Mouse (Mus musculus): ENCODE results near the gene Vps25. TPM values are rescaled to one million over a fixed set of nuclear protein-coding genes. Genes with fewer than 3 reads are reported as not detected.

Gene Vps25
- polyA plus RNA-seq, 1 experiment = 58.8 TPM

- TF ChIP-seq CTCF (IDR thresholded peaks at IDR 0.05; ENCODE audit: extremely low read depth, insufficient read depth, low read length) (no peak), POLR2A (IDR thresholded peaks at IDR 0.05; ENCODE audit: extremely low read depth, insufficient read depth, low read length) (no peak)
- no peak overlapping the region for H3K27ac ChIP-seq (ENCODE audit: insufficient read depth, low read length)
- H3K4me1 ChIP-seq (ENCODE audit: control insufficient read depth, insufficient read depth, low read length) = no peaks in the 10 kb centered on the region
- no peak overlapping the region for H3K4me3 ChIP-seq (ENCODE audit: insufficient read depth, low read length)
Observed at GRCm38 (mm10) chr11:101265906-101266305, 12.4 kb downstream of the Vps25 start.

DNA sequence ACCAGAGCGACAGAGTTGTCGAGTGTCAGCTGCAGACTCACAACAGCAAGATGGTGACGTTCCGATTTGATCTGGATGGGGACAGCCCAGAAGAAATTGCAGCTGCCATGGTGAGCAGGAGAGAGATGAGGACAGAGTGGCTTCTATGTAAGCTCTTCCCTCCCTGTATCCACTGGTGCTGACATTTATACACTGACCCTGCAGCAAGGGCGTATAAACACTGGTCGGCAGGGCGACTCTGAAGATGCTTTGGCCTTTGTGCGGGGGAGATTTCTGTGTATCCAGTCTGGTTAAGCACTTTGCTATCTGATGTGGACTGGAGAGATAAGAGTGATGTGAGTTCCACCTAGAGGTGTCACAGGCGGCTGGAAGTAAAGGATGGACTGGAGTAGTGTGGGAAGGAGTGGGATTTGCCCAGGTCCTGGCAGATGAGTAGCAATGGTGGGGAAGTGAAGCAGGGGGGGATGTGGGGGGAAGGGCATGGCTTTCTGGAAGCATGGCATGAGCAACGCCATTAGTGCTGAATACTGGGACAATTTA, 16.1 kb downstream of the Vps25 start:
- TF ChIP-seq CTCF (IDR thresholded peaks at IDR 0.05; ENCODE audit: extremely low read depth, insufficient read depth, low read length) (no peak), POLR2A (IDR thresholded peaks at IDR 0.05; ENCODE audit: extremely low read depth, insufficient read depth, low read length) (no peak)
- no peak overlapping the region for H3K4me3 ChIP-seq (ENCODE audit: insufficient read depth, low read length)
- no peaks in the 10 kb centered on the region for H3K4me1 ChIP-seq (ENCODE audit: control insufficient read depth, insufficient read depth, low read length)
- H3K27ac ChIP-seq (ENCODE audit: insufficient read depth, low read length) = no peak overlapping the region

DNA sequence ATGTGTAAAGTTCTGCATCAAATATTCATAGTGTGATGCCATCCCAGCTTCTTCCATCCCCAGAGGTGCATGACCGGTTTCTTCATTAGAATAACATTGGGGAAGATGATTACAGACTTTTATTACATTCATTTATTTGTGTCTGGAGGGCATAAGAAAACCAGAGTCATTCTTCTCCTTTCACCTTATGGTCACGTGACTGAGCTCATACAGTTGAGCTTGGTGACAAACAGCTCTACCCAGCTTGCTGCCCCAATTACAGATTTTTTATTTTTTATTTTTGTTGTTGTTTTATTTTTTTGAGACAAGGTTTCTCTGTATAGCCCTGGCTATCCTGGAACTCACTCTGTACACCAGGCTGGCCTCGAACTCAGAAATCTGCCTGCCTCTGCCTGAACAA, 18.9 kb downstream of the Vps25 start:
- no peak overlapping the region for H3K27ac ChIP-seq (ENCODE audit: insufficient read depth, low read length)
- no peak overlapping the region for H3K4me3 ChIP-seq (ENCODE audit: insufficient read depth, low read length)

GRCm38 (mm10) chr11:101275309-101275708, 21.8 kb downstream of the Vps25 start:
- Histone ChIP-seq H3K4me3 (ENCODE audit: insufficient read depth, low read length) (no peak overlapping the region), H3K4me1 (ENCODE audit: control insufficient read depth, insufficient read depth, low read length) (peaks cover 5% of the 10 kb centered on the region), H3K27ac (ENCODE audit: insufficient read depth, low read length) (no peak overlapping the region)
- no peak for TF ChIP-seq POLR2A (IDR thresholded peaks at IDR 0.05; ENCODE audit: extremely low read depth, insufficient read depth, low read length)
- TF ChIP-seq CTCF (IDR thresholded peaks at IDR 0.05; ENCODE audit: extremely low read depth, insufficient read depth, low read length) = no peak

More for the DNA sequence above, 18.9 kb downstream of the Vps25 start:
- peaks cover 3% of the 10 kb centered on the region for H3K4me1 ChIP-seq (ENCODE audit: control insufficient read depth, insufficient read depth, low read length)
- TF ChIP-seq CTCF (IDR thresholded peaks at IDR 0.05; ENCODE audit: extremely low read depth, insufficient read depth, low read length) = no peak
- TF ChIP-seq POLR2A (IDR thresholded peaks at IDR 0.05; ENCODE audit: extremely low read depth, insufficient read depth, low read length) = no peak

- no peak overlapping the region for H3K4me3 ChIP-seq (ENCODE audit: insufficient read depth, low read length)
- H3K27ac ChIP-seq (ENCODE audit: insufficient read depth, low read length) = no peak overlapping the region
- TF ChIP-seq POLR2A (IDR thresholded peaks at IDR 0.05; ENCODE audit: extremely low read depth, insufficient read depth, low read length) (peak; percentile 24; the same call in 1 of the 2 replicates), CTCF (IDR thresholded peaks at IDR 0.05; ENCODE audit: extremely low read depth, insufficient read depth, low read length) (no peak)
- H3K4me1 ChIP-seq (ENCODE audit: control insufficient read depth, insufficient read depth, low read length) = peaks cover 5% of the 10 kb centered on the region
Observed at GRCm38 (mm10) chr11:101276319-101277070, 23.0 kb downstream of the Vps25 start.

- TF ChIP-seq CTCF (IDR thresholded peaks at IDR 0.05; ENCODE audit: extremely low read depth, insufficient read depth, low read length) (no peak), POLR2A (IDR thresholded peaks at IDR 0.05; ENCODE audit: extremely low read depth, insufficient read depth, low read length) (no peak)
- Histone ChIP-seq H3K27ac (ENCODE audit: insufficient read depth, low read length) (no peak overlapping the region), H3K4me1 (ENCODE audit: control insufficient read depth, insufficient read depth, low read length) (peaks cover 5% of the 10 kb centered on the region), H3K4me3 (ENCODE audit: insufficient read depth, low read length) (peak overlapping the region; percentile 61)
Observed at GRCm38 (mm10) chr11:101277381-101278222, 24.1 kb downstream of the Vps25 start.

GRCm38 (mm10) chr11:101278223-101279192, 25.0 kb downstream of the Vps25 start, which contains the start of the genes Cntd1 and Coa3:
Gene Cntd1, plus strand, starts transcription at chr11:101279012.
Gene Coa3, minus strand, starts transcription at chr11:101279114.
- Histone ChIP-seq H3K4me1 (ENCODE audit: control insufficient read depth, insufficient read depth, low read length) (peaks cover 5% of the 10 kb centered on the region), H3K27ac (ENCODE audit: insufficient read depth, low read length) (peak within 1 kb of the TSS; percentile 25; the same call in 1 of the 2 replicates), H3K4me3 (ENCODE audit: insufficient read depth, low read length) (peak within 1 kb of the TSS; percentile 61)
- TF ChIP-seq POLR2A (IDR thresholded peaks at IDR 0.05; ENCODE audit: extremely low read depth, insufficient read depth, low read length) (peak; percentile 77), CTCF (IDR thresholded peaks at IDR 0.05; ENCODE audit: extremely low read depth, insufficient read depth, low read length) (no peak)

GRCm38 (mm10) chr11:101279193-101279569, 25.7 kb downstream of the Vps25 start:
- Histone ChIP-seq H3K27ac (ENCODE audit: insufficient read depth, low read length) (no peak overlapping the region), H3K4me3 (ENCODE audit: insufficient read depth, low read length) (peak overlapping the region; percentile 61), H3K4me1 (ENCODE audit: control insufficient read depth, insufficient read depth, low read length) (peaks cover 5% of the 10 kb centered on the region)
- TF ChIP-seq CTCF (IDR thresholded peaks at IDR 0.05; ENCODE audit: extremely low read depth, insufficient read depth, low read length) (no peak), POLR2A (IDR thresholded peaks at IDR 0.05; ENCODE audit: extremely low read depth, insufficient read depth, low read length) (no peak)
